Mouse (Mus musculus) ES-Bruce4 (cell line): ENCODE measurements around the gene Disp1. TPM values are rescaled to one million over a fixed set of nuclear protein-coding genes. Genes with fewer than 3 reads are reported as not detected.

Experiments
- H3K27ac ChIP-seq: 2 replicates; pipeline ENCODE4 v1.5.1; 2012; ENCODE audit warnings: low read length, inconsistent platforms; ENCODE audit not compliant: insufficient read depth
- H3K27me3 ChIP-seq: 2 replicates; pipeline ENCODE4 v1.6.1; 2012; ENCODE audit warnings: mild to moderate bottlenecking, low read length, inconsistent platforms; ENCODE audit not compliant: control insufficient read depth, poor library complexity, insufficient read depth, severe bottlenecking
- H3K36me3 ChIP-seq: 2 replicates; pipeline ENCODE4 v1.6.1; 2012; ENCODE audit warnings: inconsistent platforms, mild to moderate bottlenecking, low read length, moderate library complexity; ENCODE audit not compliant: control insufficient read depth, poor library complexity, insufficient read depth, severe bottlenecking
- H3K4me1 ChIP-seq: one replicate; pipeline ENCODE4 v1.8.1; 2011; ENCODE audit warnings: low read length; ENCODE audit not compliant: control insufficient read depth, insufficient read depth
- H3K4me3 ChIP-seq: 2 replicates; pipeline ENCODE4 v1.5.1; 2011; ENCODE audit warnings: low read depth, mild to moderate bottlenecking, low read length
- H3K9ac ChIP-seq: 2 replicates; pipeline ENCODE4 v1.6.1; 2012; ENCODE audit warnings: low read depth, mild to moderate bottlenecking, inconsistent platforms; ENCODE audit not compliant: poor library complexity, severe bottlenecking
- H3K9me3 ChIP-seq: replicated peaks from 2 replicates; pipeline ENCODE4 v1.6.1; 2012; ENCODE audit warnings: mild to moderate bottlenecking, low read length, inconsistent platforms; ENCODE audit not compliant: control insufficient read depth, poor library complexity, insufficient read depth, severe bottlenecking
- CTCF ChIP-seq: IDR thresholded peaks from one replicate; pipeline ENCODE4 v1.8.1; 2011; ENCODE audit warnings: low read depth, low read length
- EP300 ChIP-seq: IDR thresholded peaks from 2 replicates; pipeline ENCODE4 v1.6.1; 2011; ENCODE audit warnings: low read depth, low read length; ENCODE audit not compliant: insufficient read depth
- POLR2A ChIP-seq: IDR thresholded peaks from one replicate; pipeline ENCODE4 v1.8.1; 2011; ENCODE audit warnings: low read length; ENCODE audit not compliant: insufficient read depth
- polyA plus RNA-seq: library from polyadenylated mRNA; stranded (reverse); fragments of >200 nt; gene quantifications from 2 replicates; pipeline ENCODE4 v1.2.4, GENCODE M21; 2011; ENCODE audit warnings: low read depth; ENCODE audit not compliant: missing spikeins, insufficient read depth, insufficient read length

Disp1 gene
- polyA plus RNA-seq, 1 experiment, result 9.5 TPM

- H3K9ac ChIP-seq, result no peak overlapping the region
- no peak overlapping the region for H3K4me3 ChIP-seq
- no peaks in the 10 kb centered on the region for H3K36me3 ChIP-seq
- no peaks in the 10 kb centered on the region for H3K4me1 ChIP-seq
- TF ChIP-seq CTCF (no peak), EP300 (no peak), POLR2A (no peak)
- H3K27me3 ChIP-seq, result no peaks in the 10 kb centered on the region
- no peaks in the 10 kb centered on the region for H3K9me3 ChIP-seq
- H3K27ac ChIP-seq, result no peak overlapping the region
Observed at GRCm38 (mm10) chr1:183179316-183179715, 42.0 kb downstream of the Disp1 start.

GRCm38 (mm10) chr1:183175236-183175635 lies 46.1 kb downstream of the Disp1 start:
- Histone ChIP-seq H3K27me3 (no peaks in the 10 kb centered on the region), H3K4me1 (no peaks in the 10 kb centered on the region), H3K9me3 (no peaks in the 10 kb centered on the region), H3K4me3 (no peak overlapping the region), H3K9ac (no peak overlapping the region), H3K27ac (no peak overlapping the region), H3K36me3 (no peaks in the 10 kb centered on the region)
- TF ChIP-seq EP300 (no peak), CTCF (no peak), POLR2A (no peak)

- Histone ChIP-seq H3K9me3 (no peaks in the 10 kb centered on the region), H3K27me3 (no peaks in the 10 kb centered on the region; the same call in 1 of the 2 replicates)
- TF ChIP-seq POLR2A, result no peak
- TF ChIP-seq CTCF, result no peak
- no peak for TF ChIP-seq EP300
Observed at GRCm38 (mm10) chr1:183171095-183171494, 50.2 kb downstream of the Disp1 start.

GRCm38 (mm10) chr1:183168465-183168864 lies 52.9 kb downstream of the Disp1 start:
- H3K36me3 ChIP-seq, result no peaks in the 10 kb centered on the region
- no peaks in the 10 kb centered on the region for H3K9me3 ChIP-seq
- no peak for TF ChIP-seq EP300
- no peak for TF ChIP-seq CTCF
- TF ChIP-seq POLR2A, result no peak
- H3K4me3 ChIP-seq, result no peak overlapping the region
- no peaks in the 10 kb centered on the region for H3K4me1 ChIP-seq
- no peaks in the 10 kb centered on the region; the same call in 1 of the 2 replicates for H3K27me3 ChIP-seq
- no peak overlapping the region for H3K9ac ChIP-seq
- H3K27ac ChIP-seq, result no peak overlapping the region

More at GRCm38 (mm10) chr1:183171095-183171494, 50.2 kb downstream of the Disp1 start:
- Histone ChIP-seq H3K27ac (no peak overlapping the region), H3K36me3 (no peaks in the 10 kb centered on the region), H3K9ac (no peak overlapping the region), H3K4me3 (no peak overlapping the region), H3K4me1 (no peaks in the 10 kb centered on the region)

GRCm38 (mm10) chr1:183167776-183168175 lies 53.5 kb downstream of the Disp1 start:
- H3K9me3 ChIP-seq, result no peaks in the 10 kb centered on the region
- H3K9ac ChIP-seq, result no peak overlapping the region
- H3K27me3 ChIP-seq, result no peaks in the 10 kb centered on the region; the same call in 1 of the 2 replicates
- no peaks in the 10 kb centered on the region for H3K4me1 ChIP-seq
- no peak for TF ChIP-seq CTCF
- no peak for TF ChIP-seq EP300
- no peak for TF ChIP-seq POLR2A
- no peaks in the 10 kb centered on the region for H3K36me3 ChIP-seq
- no peak overlapping the region for H3K4me3 ChIP-seq
- no peak overlapping the region for H3K27ac ChIP-seq

- no peak for TF ChIP-seq EP300
- TF ChIP-seq POLR2A, result no peak
- no peak for TF ChIP-seq CTCF
- no peaks in the 10 kb centered on the region for H3K4me1 ChIP-seq
- H3K4me3 ChIP-seq, result no peak overlapping the region
Observed at GRCm38 (mm10) chr1:183166700-183167099, 54.6 kb downstream of the Disp1 start.

More at GRCm38 (mm10) chr1:183166700-183167099, 54.6 kb downstream of the Disp1 start:
- Histone ChIP-seq H3K36me3 (no peaks in the 10 kb centered on the region), H3K9me3 (no peaks in the 10 kb centered on the region), H3K27ac (no peak overlapping the region), H3K27me3 (no peaks in the 10 kb centered on the region; the same call in 1 of the 2 replicates), H3K9ac (no peak overlapping the region)
